Mouse (Mus musculus) erythroid progenitor cell, adult 5-6 weeks (primary cell): ENCODE results near the gene Actr1a. TPM values are rescaled to one million over a fixed set of nuclear protein-coding genes. Genes with fewer than 3 reads are reported as not detected.

Source experiments
- ATAC-seq: replicated peaks from 2 replicates; pipeline ENCODE4 v1.8.0; 2016; ENCODE audit warnings: moderate number of reproducible peaks, mild to moderate bottlenecking, moderate TSS enrichment, inconsistent platforms; ENCODE audit not compliant: poor library complexity, low FRiP score, severe bottlenecking
- total RNA-seq, 2 experiments: library from RNA; stranded (forward) in 1 of 2; stranded (reverse) in 1 of 2; fragments of 150-400 nt in 1 of 2; fragments of 186-747, 209-891 nt in 1 of 2; gene quantifications; 2 replicates each; pipeline versions ENCODE4 v1.2.3 to v1.2.4; 2015 to 2017; ENCODE audit warnings: low replicate concordance in 2 of 2

The Actr1a gene
- total RNA-seq, 2 experiments from 2014 or later: 75.0 to 82.9 TPM

- ATAC-seq: no peak
These were observed 8.5 kb upstream of the Actr1a start for GRCm38 (mm10) chr19:46404030-46404429.

GRCm38 (mm10) chr19:46400558-46400957, 5.0 kb upstream of the Actr1a start:
- ATAC-seq: no peak

- no peak for ATAC-seq
These were observed 4.3 kb upstream of the Actr1a start for GRCm38 (mm10) chr19:46399886-46400285.

GRCm38 (mm10) chr19:46399372-46399771, 3.8 kb upstream of the Actr1a start:
- ATAC-seq: no peak

- ATAC-seq: no peak
These were observed 2.9 kb upstream of the Actr1a start for GRCm38 (mm10) chr19:46398401-46398800.

GRCm38 (mm10) chr19:46397436-46398001, 2.0 kb upstream of the Actr1a start:
- ATAC-seq: no peak

GRCm38 (mm10) chr19:46396686-46397435, 1.3 kb upstream of the Actr1a start, which contains the start of gene Sufu:
Sufu (plus strand) TSS chr19:46396896.
- peak; percentile 81 for ATAC-seq

- no peak for ATAC-seq
These were observed 561 bp upstream of the Actr1a start for GRCm38 (mm10) chr19:46396109-46396508.

- no peak for ATAC-seq
These were observed 838 bp downstream of the Actr1a start for GRCm38 (mm10) chr19:46394712-46395108.

GRCm38 (mm10) chr19:46392018-46392417, 3.5 kb downstream of the Actr1a start:
- no peak for ATAC-seq

GRCm38 (mm10) chr19:46389872-46390271, 5.7 kb downstream of the Actr1a start:
- ATAC-seq: no peak

GRCm38 (mm10) chr19:46382275-46382674, 13.3 kb downstream of the Actr1a start:
- ATAC-seq: no peak

GRCm38 (mm10) chr19:46375891-46376290, 19.7 kb downstream of the Actr1a start:
- no peak for ATAC-seq

GRCm38 (mm10) chr19:46375489-46375888, 20.1 kb downstream of the Actr1a start:
- ATAC-seq: no peak

- ATAC-seq: no peak
These were observed 21.0 kb downstream of the Actr1a start for GRCm38 (mm10) chr19:46374477-46375088.

- ATAC-seq: no peak
These were observed 26.3 kb downstream of the Actr1a start for GRCm38 (mm10) chr19:46369204-46369603.

GRCm38 (mm10) chr19:46367798-46368590, 27.6 kb downstream of the Actr1a start:
- ATAC-seq: no peak

GRCm38 (mm10) chr19:46363294-46364009, 32.1 kb downstream of the Actr1a start:
- ATAC-seq: no peak

- no peak for ATAC-seq
These were observed 33.4 kb downstream of the Actr1a start for GRCm38 (mm10) chr19:46362104-46362503.

GRCm38 (mm10) chr19:46358381-46358780, 37.2 kb downstream of the Actr1a start:
- no peak for ATAC-seq
